Mouse (Mus musculus): ENCODE results near the gene Dcpp2.
A peak's percentile ranks its signal among the peaks of the same experiment; 100 is the strongest.
"Not testable (repeated sequence)": the region's sequence is repeated elsewhere in the genome, so short reads cannot be mapped to it uniquely, and the experiment has no call there.

Gene Dcpp2

DNA sequence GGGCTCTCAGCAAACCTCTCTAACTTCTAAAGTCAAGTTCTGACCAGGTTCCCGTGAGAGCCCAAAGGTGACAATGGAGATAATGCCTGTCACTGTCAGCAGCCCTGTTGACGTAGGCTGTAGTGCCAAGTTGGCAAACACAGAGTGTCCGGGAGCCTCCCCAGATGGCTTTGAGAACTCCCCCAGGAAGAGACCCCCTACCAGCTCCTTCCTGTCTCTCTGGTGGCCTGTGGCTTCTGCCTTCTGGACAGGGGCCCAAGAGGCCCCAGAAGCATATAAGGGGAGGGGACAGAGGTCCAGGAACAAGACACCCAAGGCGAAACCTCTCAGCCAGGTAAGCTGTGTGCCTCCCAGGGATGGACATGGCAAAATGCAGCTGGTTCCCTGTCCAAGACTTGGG lies at the start of gene Dcpp2, which contains the start of gene Dcpp1:
Gene Dcpp2 (plus strand): TSS at position 305 of the 400 bp plus-strand sequence.
Gene Dcpp1 (plus strand): TSS at position 301 of the 400 bp plus-strand sequence.
- DNase-seq (ENCODE audit: low spot score in 2 of 2) = not testable (repeated sequence)

- DNase-seq (ENCODE audit: low spot score in 2 of 2) = no peak
Measured at GRCm38 (mm10) chr17:23831201-23831600, 49.5 kb upstream of the Dcpp2 start.

GRCm38 (mm10) chr17:23836006-23836575 lies 44.6 kb upstream of the Dcpp2 start, which contains the start of gene Prss33:
Gene Prss33, minus strand, starts transcription at chr17:23836056.
- DNase-seq (ENCODE audit: low spot score in 2 of 2) = no peak

GRCm38 (mm10) chr17:23841145-23841544 lies 39.5 kb upstream of the Dcpp2 start:
- peak in 1 of 2 experiments; percentile 61 for DNase-seq (ENCODE audit: low spot score in 2 of 2)

DNA sequence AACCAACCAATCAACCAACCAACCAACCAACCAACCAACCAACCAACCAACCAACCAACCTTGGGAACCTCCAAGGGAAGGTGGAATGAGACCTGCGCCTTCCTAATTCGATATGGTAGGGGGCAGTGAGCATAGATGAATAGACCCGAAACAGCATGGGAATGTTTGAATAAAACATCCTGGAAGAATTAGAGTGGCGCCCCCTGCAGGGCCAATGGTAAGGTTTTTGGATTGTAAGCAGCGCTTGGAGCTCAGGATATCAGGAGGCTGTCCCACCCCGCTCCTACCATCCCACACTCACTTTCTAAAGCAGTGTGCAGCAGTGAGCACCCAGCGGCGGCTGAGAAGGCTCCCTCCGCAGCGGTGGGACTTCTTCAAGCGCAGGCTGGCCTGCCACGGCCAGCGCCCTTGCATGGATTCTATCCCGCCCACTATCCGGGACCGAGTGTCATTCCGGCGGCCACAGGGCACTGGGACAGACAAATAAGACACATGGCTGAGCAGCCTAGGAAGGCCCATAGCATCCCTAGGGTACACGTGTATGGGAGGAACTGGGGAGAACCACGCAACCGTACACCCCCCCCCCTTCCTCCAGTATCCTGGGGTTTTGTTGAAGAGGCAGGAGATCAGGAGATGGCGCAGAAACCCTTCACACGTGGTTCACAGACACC lies 37.4 kb upstream of the Dcpp2 start:
- no peak for DNase-seq (ENCODE audit: low spot score in 2 of 2)

GRCm38 (mm10) chr17:23843812-23844273 lies 36.8 kb upstream of the Dcpp2 start, which contains the start of the genes Prss32 and Prss41:
Gene Prss32, plus strand, starts transcription at chr17:23843855.
Gene Prss41, minus strand, starts transcription at chr17:23844172.
- DNase-seq (ENCODE audit: low spot score in 2 of 2) = no peak

DNA sequence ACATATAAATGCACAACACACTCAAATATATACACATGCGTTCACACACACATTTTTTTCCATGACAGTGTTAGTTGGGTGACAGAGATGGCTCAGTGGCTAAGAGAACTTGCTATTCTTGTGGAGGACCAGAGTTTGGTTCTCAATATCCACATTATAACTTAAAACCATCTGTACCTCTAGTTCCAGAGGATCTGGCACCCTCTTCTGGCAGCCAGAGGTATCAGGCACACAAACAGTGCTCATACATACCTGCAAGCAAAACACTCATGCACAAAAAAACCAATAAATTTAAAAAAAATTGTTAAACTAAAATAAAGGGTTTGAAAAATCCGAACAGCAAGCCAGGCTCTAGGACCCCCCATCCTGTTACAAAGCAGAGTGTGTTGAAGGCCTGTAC lies 30.7 kb upstream of the Dcpp2 start:
- DNase-seq (ENCODE audit: low spot score in 2 of 2) = no peak

DNA sequence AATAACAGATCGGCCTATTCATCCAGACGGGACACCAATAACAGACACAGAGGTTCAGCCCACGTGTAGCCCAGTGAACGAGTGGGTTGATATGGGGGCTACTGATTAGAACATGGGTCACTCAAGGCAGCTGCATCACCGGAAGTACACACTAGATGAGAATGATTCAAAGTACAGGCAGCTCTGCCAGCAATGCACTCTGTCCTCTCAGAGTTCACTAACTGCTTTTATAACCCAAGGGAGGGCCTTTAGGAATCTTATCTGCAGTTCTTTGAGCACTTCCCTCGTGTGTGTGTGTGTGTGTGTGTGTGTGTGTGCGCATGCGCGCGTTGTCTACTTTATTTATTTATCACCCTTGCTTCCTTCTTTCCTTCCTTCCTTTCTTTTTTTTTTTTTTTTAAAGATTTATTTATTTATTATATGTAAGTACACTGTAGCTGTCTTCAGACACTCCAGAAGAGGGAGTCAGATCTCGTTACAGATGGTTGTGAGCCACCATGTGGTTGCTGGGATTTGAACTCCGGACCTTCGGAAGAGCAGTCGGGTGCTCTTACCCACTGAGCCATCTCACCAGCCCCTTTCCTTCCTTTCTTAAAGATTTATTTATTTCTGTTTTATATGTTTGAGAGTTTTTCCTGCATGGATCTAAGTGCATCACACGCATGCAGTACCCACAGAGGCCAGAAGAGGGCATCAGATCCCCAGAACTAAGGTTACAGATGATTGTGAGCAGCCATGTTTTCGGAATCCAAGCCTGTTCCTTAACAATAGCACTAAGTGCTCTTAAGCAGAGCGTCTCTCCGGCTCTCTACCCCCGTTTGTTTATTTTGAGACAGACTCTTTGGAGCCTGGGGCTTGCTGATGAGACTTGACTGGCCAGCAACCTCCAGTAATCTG lies 29.6 kb upstream of the Dcpp2 start:
- peak in 1 of 2 experiments; percentile 48 for DNase-seq (ENCODE audit: low spot score in 2 of 2)

DNA sequence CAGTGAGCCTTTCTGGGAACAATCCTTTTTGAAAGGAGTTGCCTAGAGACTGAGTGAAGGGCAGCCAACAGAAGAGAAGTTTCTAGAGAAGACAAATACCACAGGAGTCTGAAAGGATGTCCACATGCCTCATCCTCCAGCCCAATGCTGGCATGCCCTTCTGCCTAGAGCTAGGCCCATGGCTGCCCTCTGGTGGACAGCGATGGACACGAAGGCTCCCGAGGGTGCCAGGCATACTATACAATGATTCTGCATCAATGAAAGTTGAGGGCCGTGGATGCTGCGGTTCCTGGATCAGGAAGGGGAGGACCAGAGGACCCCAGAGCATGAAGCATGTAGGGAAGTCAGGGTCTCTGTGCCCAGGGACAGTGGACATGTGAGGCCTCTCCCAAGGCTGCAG lies 27.4 kb upstream of the Dcpp2 start:
- no peak for DNase-seq (ENCODE audit: low spot score in 2 of 2)

DNA sequence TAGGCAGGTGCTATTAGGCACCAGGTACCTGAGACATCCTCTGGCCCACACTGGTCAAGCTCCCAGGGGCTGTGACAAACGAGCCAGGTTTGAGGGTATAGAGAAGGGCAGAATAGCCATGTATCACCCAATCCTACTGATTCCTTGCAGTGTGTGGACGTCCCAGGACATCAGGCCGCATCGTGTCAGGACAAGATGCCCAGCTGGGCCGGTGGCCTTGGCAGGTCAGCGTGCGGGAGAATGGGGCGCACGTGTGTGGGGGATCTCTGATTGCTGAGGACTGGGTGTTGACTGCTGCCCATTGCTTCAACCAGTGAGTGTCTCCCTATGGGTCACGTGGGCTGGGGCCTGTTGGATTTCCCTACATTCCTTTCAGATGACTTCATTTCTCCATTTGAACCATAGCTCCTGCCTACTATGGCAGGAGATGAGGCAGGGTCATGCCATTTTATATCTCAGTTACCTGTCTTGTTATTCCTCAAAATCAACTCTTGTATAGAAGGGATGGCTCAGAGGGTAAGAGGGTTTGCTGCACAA lies 26.4 kb upstream of the Dcpp2 start:
- DNase-seq (ENCODE audit: low spot score in 2 of 2) = no peak

GRCm38 (mm10) chr17:23857193-23857592 lies 23.5 kb upstream of the Dcpp2 start:
- DNase-seq (ENCODE audit: low spot score in 2 of 2) = no peak

- no peak for DNase-seq (ENCODE audit: low spot score in 2 of 2)
Measured at GRCm38 (mm10) chr17:23857913-23858312, 22.8 kb upstream of the Dcpp2 start.

- no peak for DNase-seq (ENCODE audit: low spot score in 2 of 2)
Measured at GRCm38 (mm10) chr17:23862926-23863325, 17.8 kb upstream of the Dcpp2 start.

DNA sequence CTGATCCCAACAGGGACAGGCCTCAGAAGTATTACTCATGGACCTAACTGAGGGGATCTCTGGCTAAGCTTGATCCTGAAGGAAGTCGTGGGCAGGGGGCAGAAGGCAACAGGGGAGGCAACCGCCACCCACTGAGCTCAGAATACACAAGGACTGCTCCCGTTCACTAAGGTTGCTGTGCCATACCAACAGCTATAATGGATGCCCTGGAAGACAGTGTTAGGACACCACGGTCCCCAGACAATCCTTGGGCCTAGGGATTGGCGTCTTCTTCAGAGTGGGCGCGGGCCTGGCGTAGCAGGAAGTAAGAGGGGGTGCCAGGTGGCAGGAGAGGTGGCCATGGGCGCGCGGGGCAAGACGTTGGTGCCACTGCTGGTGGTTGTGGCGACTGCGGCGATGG lies 12.9 kb upstream of the Dcpp2 start, which contains the start of gene Prss21:
Gene Prss21 (plus strand): TSS at position 301 of the 400 bp plus-strand sequence.
- DNase-seq (ENCODE audit: low spot score in 2 of 2) = no peak

DNA sequence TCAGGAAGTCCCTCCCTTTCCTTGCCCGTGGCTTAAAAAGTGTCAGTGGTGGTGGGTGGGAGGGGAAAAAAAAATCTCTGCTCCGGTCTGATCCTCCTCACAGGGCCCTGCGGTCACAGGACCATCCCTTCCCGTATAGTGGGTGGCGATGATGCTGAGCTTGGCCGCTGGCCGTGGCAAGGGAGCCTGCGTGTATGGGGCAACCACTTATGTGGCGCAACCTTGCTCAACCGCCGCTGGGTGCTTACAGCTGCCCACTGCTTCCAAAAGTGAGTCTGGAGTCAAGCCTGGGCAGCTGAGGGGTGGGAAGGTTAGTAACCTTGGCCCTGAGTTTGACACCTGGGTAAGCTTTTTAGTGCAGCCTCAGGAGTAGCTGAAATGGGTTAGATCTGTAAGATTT lies 12.2 kb upstream of the Dcpp2 start:
- no peak for DNase-seq (ENCODE audit: low spot score in 2 of 2)

DNA sequence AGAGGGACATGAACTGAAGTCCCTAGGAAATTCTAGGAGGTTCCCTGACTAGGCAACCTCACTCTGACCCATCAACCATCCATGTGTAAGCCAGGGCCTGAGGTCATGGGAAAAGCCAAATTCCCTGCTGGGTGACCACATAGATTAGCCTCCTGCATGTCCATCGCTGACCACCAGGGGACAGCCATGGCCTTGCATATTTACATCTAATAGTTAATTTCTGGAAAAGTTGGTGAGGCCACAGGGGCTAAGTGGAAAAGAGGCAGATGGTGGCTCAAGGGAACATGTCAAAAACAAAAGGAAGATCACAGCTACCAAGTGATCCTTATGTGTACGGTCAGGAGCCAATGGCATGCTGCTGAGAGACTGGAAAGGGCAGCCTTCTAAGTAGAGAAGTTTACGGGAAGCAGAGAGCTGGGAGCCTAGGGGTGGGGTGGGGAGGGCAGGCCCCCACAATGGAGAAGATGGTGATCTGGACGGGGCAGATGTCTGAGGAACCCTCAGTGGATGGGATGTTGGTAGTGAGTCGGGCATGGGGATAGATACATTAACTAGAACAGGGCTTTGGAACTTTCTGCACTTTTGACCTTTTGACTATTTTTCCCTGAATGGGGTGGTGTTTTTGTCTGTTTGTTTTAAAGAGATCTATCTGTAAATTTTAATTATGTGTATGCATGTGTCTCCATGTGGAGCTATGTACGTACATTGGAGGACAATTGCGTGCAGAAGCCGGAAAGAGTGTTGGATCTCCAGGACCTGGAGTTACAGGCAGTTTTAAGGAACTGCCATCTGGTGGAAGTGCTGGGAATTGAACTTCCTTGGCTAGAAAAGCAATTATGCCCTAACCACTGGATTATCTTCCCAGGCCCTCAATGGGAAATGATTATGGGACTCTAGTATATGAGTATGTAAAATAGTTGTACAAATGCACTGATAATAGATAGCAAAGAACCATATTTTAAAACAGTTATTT lies 6.5 kb upstream of the Dcpp2 start:
- DNase-seq (ENCODE audit: low spot score in 2 of 2) = peak in 1 of 2 experiments; percentile 27

DNA sequence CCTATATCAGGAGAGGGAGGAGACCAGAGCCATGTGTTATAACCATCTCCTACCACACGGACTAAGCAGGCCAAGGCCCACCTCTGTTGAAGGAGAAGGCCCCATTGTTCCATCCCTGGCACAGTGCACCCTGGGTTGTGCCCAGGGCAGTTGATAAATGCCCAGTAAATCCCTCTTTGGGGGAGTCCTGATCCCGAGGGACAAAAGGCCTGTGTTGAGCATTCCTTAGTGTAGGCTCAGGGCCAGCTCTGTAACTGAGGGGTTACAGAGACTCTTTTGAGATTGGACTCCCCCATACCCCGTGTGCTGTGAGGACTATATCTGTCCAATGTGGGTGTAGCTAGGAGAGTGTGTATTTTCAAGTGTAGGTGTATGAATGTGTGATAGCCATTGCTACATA lies 3.9 kb upstream of the Dcpp2 start:
- peak in 1 of 2 experiments; percentile 21 for DNase-seq (ENCODE audit: low spot score in 2 of 2)

GRCm38 (mm10) chr17:23877166-23877565 lies 3.5 kb upstream of the Dcpp2 start:
- DNase-seq (ENCODE audit: low spot score in 2 of 2) = no peak

DNA sequence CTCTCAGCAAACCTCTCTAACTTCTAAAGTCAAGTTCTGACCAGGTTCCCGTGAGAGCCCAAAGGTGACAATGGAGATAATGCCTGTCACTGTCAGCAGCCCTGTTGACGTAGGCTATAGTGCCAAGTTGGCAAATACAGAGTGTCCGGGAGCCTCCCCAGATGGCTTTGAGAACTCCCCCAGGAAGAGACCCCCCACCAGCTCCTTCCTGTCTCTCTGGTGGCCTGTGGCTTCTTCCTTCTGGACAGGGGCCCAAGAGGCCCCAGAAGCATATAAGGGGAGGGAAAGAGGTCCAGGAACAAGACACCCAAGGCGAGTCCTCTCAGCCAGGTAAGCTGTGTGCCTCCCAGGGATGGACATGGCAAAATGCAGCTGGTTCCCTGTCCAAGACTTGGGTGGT lies 36.5 kb downstream of the Dcpp2 start, which contains the start of gene Dcpp3:
Gene Dcpp3 (plus strand): TSS at position 301 of the 400 bp plus-strand sequence.
- not testable (repeated sequence) for DNase-seq (ENCODE audit: low spot score in 2 of 2)

GRCm38 (mm10) chr17:23924531-23925007 lies 43.9 kb downstream of the Dcpp2 start:
- peak; percentile 77 to 83 for DNase-seq (ENCODE audit: low spot score in 2 of 2)

All from frontal cortex, postnatal 14 days (tissue).